Mouse (Mus musculus): ENCODE measurements around the gene Atpaf2. TPM values are rescaled to one million over a fixed set of nuclear protein-coding genes. Genes with fewer than 3 reads are reported as not detected.

Gene Atpaf2
- polyA plus RNA-seq, 1 experiment from 2014 or later, result 30.7 TPM

GRCm38 (mm10) chr11:60352559-60353411 is 65.5 kb downstream of the Atpaf2 start, which contains the start of the genes Tom1l2 and Drc3:
TSS of gene Tom1l2 (minus strand) at chr11:60352905.
TSS of gene Drc3 (plus strand) at chr11:60353329.
- ATAC-seq (ENCODE audit: low FRiP score, low TSS enrichment), result peak; percentile 99
- Histone ChIP-seq H3K4me1 (replicated peaks; ENCODE audit: control insufficient read depth, insufficient read depth) (peaks cover 7% of the 10 kb centered on the region), H3K27me3 (ENCODE audit: control insufficient read depth, insufficient read depth, low read length) (no peaks in the 10 kb centered on the region), H3K27ac (replicated peaks) (peak within 1 kb of the TSS; percentile 86), H3K36me3 (ENCODE audit: control insufficient read depth, insufficient read depth, low read length) (no peaks in the 10 kb centered on the region), H3K4me3 (ENCODE audit: low read depth, low read length) (peak within 1 kb of the TSS; percentile 63), H3K9me3 (ENCODE audit: control insufficient read depth, low read length) (no peaks in the 10 kb centered on the region), H3K4me2 (replicated peaks; ENCODE audit: low read depth) (peak within 1 kb of the TSS; percentile 89), H3K9ac (ENCODE audit: low read length) (peak within 1 kb of the TSS; percentile 75)
- DNase-seq (ENCODE audit: low spot score), result peak; percentile 100
- TF ChIP-seq EP300 (optimal IDR thresholded peaks at IDR 0.05), result no peak
- under 1% methylated on average over 56 of the region's 57 CpGs for WGBS

DNA sequence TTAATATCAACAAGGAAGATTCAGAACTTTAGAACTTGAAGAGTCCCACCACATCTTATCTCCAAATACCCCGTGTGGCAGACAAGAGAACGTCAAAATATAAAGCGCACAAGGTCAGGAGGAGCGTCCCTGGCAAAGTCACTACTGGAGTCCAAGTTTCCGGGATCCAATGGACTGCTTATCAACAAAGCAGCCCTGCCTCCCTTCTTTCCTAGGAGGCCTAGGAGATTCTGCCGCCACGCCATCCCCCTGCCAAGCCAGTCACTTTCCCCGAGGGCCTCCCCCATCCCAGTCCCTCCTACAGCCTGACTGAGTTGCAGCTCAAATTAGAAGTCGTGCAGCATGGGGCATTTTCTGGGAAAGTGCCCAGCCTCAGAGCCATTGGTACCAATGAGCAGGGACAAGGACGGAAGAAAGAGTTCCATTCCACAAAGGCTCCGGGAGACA is 66.3 kb downstream of the Atpaf2 start:
- Histone ChIP-seq H3K9ac (ENCODE audit: low read length) (peak overlapping the region; percentile 75), H3K4me2 (replicated peaks; ENCODE audit: low read depth) (peak overlapping the region; percentile 89), H3K4me3 (ENCODE audit: low read depth, low read length) (peak overlapping the region; percentile 63), H3K36me3 (ENCODE audit: control insufficient read depth, insufficient read depth, low read length) (no peaks in the 10 kb centered on the region), H3K27ac (replicated peaks) (peak overlapping the region; percentile 86), H3K4me1 (replicated peaks; ENCODE audit: control insufficient read depth, insufficient read depth) (peaks cover 7% of the 10 kb centered on the region), H3K27me3 (ENCODE audit: control insufficient read depth, insufficient read depth, low read length) (no peaks in the 10 kb centered on the region), H3K9me3 (ENCODE audit: control insufficient read depth, low read length) (no peaks in the 10 kb centered on the region)
- 10% methylated on average over 11 of the region's 11 CpGs for WGBS
- TF ChIP-seq EP300 (optimal IDR thresholded peaks at IDR 0.05), result no peak
- TF ChIP-seq CTCF (IDR thresholded peaks at IDR 0.05; ENCODE audit: low read depth), result no peak
- peak; percentile 48 for DNase-seq (ENCODE audit: low spot score)
- ATAC-seq (ENCODE audit: low FRiP score, low TSS enrichment), result no peak

DNA sequence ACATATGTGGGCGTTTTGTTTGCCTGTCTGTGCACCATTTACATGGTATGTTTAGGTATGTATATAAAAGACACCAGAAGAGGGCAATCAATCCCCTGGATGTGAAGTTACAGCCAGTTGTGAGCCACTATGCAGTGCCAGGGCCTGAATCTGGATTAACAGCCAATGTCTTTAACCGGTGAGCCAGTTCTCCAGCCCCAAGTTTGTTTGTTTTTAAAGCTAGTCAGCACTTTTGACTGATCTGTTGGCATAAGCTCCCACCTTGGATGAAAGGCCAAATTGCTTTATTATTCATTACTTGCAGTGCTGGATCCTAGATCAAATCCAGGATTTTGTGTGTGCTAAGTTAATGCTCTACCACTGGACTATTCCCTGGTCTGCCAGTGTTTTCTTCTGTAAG is 66.9 kb downstream of the Atpaf2 start:
- Histone ChIP-seq H3K36me3 (ENCODE audit: control insufficient read depth, insufficient read depth, low read length) (no peaks in the 10 kb centered on the region), H3K4me1 (replicated peaks; ENCODE audit: control insufficient read depth, insufficient read depth) (peaks cover 7% of the 10 kb centered on the region), H3K27ac (replicated peaks) (peak overlapping the region; percentile 86), H3K9ac (ENCODE audit: low read length) (peak overlapping the region; percentile 75; the same call in 1 of the 2 replicates), H3K4me3 (ENCODE audit: low read depth, low read length) (peak overlapping the region; percentile 63), H3K27me3 (ENCODE audit: control insufficient read depth, insufficient read depth, low read length) (no peaks in the 10 kb centered on the region), H3K9me3 (ENCODE audit: control insufficient read depth, low read length) (no peaks in the 10 kb centered on the region), H3K4me2 (replicated peaks; ENCODE audit: low read depth) (peak overlapping the region; percentile 89)
- TF ChIP-seq EP300 (optimal IDR thresholded peaks at IDR 0.05) (no peak), CTCF (IDR thresholded peaks at IDR 0.05; ENCODE audit: low read depth) (peak; percentile 56)
- DNase-seq (ENCODE audit: low spot score) (no peak), ATAC-seq (ENCODE audit: low FRiP score, low TSS enrichment) (no peak)
- WGBS, result 49% methylated on average over 2 of the region's 2 CpGs

Other genes starting within 250 kb of the Atpaf2 start
- gene Srebf1, start 195.9 kb downstream of the Atpaf2 start, polyA plus RNA-seq (2015; fragmentation: Nextera tagmentation; extraction: Ambion mirVana), result 44.7 and 47.9 TPM in 2 replicates
- gene Tom1l2, start 65.6 kb downstream of the Atpaf2 start, polyA plus RNA-seq (2015; fragmentation: Nextera tagmentation; extraction: Ambion mirVana), result 15.9 and 19.4 TPM in 2 replicates
- 0.69 and 0.93 TPM in 2 replicates for gene Drc3, start 65.1 kb downstream of the Atpaf2 start, polyA plus RNA-seq (2015; fragmentation: Nextera tagmentation; extraction: Ambion mirVana)
- 10.9 and 12.0 TPM in 2 replicates for gene Gid4, start 1.3 kb downstream of the Atpaf2 start, polyA plus RNA-seq (2015; fragmentation: Nextera tagmentation; extraction: Ambion mirVana)
- gene Drg2, start 36.1 kb upstream of the Atpaf2 start, polyA plus RNA-seq (2015; fragmentation: Nextera tagmentation; extraction: Ambion mirVana), result 47.2 and 50.2 TPM in 2 replicates
- 0.02 and 0.08 TPM in 2 replicates for gene Myo15, start 50.9 kb upstream of the Atpaf2 start, polyA plus RNA-seq (2015; fragmentation: Nextera tagmentation; extraction: Ambion mirVana)
- gene Alkbh5, start 117.9 kb upstream of the Atpaf2 start, polyA plus RNA-seq (2015; fragmentation: Nextera tagmentation; extraction: Ambion mirVana), result 25.7 and 26.3 TPM in 2 replicates